Mouse (Mus musculus) embryonic facial prominence, embryonic 10.5 days (tissue): ENCODE measurements around the gene C2cd2. TPM values are rescaled to one million over a fixed set of nuclear protein-coding genes. Genes with fewer than 3 reads are reported as not detected.

Experiments used
- DNase-seq: peaks from one replicate; pipeline ENCODE4 v3.0.0-alpha.2; 2017; ENCODE audit warnings: low spot score
- H3K27ac ChIP-seq: fragments of 300-500 bp; sonication (generic); replicated peaks from 2 replicates; pipeline ENCODE4 v1.5.1; 2016; ENCODE audit warnings: mild to moderate bottlenecking
- H3K27me3 ChIP-seq: fragments of 300-500 bp; sonication (generic); replicated peaks from 2 replicates; pipeline ENCODE4 v1.6.1; 2016; ENCODE audit warnings: low read depth, mild to moderate bottlenecking; ENCODE audit not compliant: poor library complexity, severe bottlenecking
- H3K36me3 ChIP-seq: fragments of 300-500 bp; sonication (generic); replicated peaks from 2 replicates; pipeline ENCODE4 v1.6.1; 2016; ENCODE audit warnings: mild to moderate bottlenecking, moderate library complexity
- H3K4me1 ChIP-seq: fragments of 300-500 bp; sonication (generic); 2 replicates; pipeline ENCODE4 v1.6.1; 2016
- H3K4me3 ChIP-seq: fragments of 300-500 bp; sonication (generic); 2 replicates; pipeline ENCODE4 v1.5.1; 2016; ENCODE audit warnings: mild to moderate bottlenecking, moderate library complexity
- H3K9me3 ChIP-seq: fragments of 300-500 bp; sonication (generic); 2 replicates; pipeline ENCODE4 v1.6.1; 2016; ENCODE audit warnings: mild to moderate bottlenecking
- WGBS: fragments of 180-500 bp; shearing (Covaris S2); methylation state at CpG from one replicate; pipeline ENCODE4 v1.1.7; 2016; 5-methylcytosine and 5-hydroxymethylcytosine counted together
- polyA plus RNA-seq: library from polyadenylated mRNA; unstranded; fragments of >200 nt; fragmentation: Nextera tagmentation; extraction: Ambion mirVana; gene quantifications from 2 replicates; pipeline ENCODE4 v1.2.1, GENCODE M21; 2016

Gene C2cd2
- polyA plus RNA-seq, 1 experiment from 2014 or later, result 11.6 TPM

DNA sequence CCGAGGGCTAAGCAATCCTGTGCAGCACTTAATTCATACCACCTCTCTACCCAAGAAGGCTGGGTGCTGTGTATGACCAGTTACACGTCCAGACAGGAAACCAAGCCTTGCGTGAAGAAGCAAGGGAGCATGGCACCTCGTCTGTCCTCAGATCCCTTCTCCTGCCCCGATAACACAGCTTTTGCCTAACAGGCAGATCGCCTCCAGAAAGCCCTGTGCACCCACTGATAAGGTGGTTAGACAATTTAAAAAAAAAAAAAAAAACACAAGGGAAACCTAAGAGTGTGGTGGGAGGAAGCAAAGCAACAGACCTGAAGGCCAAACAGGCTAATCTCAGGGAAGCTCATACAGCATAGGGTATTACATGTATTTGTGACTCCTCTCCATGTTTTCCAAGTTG is 54.9 kb downstream of the C2cd2 start:
- Histone ChIP-seq H3K4me3 (no peak overlapping the region), H3K27ac (no peak overlapping the region), H3K36me3 (no peaks in the 10 kb centered on the region), H3K9me3 (no peaks in the 10 kb centered on the region), H3K27me3 (no peaks in the 10 kb centered on the region), H3K4me1 (no peaks in the 10 kb centered on the region)
- 84% methylated on average over 6 of the region's 6 CpGs for WGBS
- DNase-seq, result no peak

DNA sequence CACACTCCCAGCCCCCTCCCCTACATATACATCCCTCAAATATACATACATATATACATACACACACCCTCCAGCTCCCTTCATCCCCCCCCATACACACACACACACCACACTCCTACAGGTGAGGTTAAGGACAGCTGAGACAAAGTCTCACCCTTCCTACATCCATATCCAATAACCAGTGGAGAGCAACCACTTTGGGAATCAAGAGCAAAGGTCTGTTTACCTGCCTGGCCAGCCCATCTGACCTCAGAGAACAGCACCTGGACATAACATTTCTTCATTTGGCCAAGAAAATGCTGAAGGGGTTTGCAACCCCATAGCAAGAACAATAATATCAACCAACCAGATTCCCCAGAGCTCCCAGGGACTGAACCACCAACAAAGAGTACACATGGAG is 56.1 kb downstream of the C2cd2 start:
- Histone ChIP-seq H3K9me3 (no peaks in the 10 kb centered on the region), H3K4me3 (no peak overlapping the region), H3K4me1 (no peaks in the 10 kb centered on the region), H3K36me3 (no peaks in the 10 kb centered on the region), H3K27ac (no peak overlapping the region), H3K27me3 (no peaks in the 10 kb centered on the region)
- no peak for DNase-seq

DNA sequence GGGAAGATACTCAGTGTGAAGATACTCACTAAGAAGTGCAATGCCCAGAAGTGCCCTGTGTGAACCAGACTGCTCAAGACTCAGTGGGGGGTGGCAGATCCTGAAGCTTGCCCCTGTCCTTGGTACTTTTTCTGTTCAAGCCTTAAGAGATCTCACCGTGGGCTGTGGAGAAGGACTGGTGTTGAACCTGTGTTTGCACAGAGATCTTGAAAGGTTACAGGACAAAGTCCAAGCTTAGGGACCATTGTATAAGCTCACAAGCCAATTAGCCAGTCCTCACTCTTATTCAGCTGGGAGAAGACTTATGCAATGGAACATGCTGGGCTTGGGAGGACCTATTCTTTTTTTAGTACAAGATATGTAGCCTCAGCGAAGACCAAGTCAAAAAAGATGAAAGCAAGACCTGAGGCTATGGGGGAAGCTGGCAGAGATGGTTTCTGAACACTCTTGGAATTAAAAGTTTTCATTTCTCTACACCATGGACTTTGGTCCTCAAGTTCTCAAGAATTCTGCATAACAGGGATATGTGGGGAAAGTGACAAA is 56.9 kb downstream of the C2cd2 start:
- Histone ChIP-seq H3K36me3 (no peaks in the 10 kb centered on the region), H3K4me1 (no peaks in the 10 kb centered on the region), H3K4me3 (no peak overlapping the region), H3K27ac (no peak overlapping the region), H3K27me3 (no peaks in the 10 kb centered on the region), H3K9me3 (no peaks in the 10 kb centered on the region)
- DNase-seq, result no peak
- 71% methylated on average over 2 of the region's 2 CpGs for WGBS

DNA sequence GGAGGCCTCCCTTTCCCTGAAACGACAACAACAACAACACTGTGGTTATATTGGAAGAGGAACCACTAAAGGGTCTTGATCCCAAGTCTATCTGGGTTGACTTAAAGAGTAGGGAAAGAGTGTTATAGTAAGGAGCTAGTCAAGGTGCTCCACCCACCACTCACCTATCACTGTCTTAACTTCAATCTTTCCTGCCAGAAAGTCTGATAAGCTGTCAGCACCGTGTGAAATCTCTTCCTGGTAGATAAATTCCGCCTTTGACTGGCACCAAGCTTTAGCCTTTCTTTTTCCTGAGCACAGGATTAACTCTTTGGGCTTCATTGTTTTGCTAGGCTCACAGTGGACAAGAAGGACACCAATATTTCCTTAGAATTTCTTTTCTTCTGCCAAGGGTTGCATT is 58.4 kb downstream of the C2cd2 start:
- Histone ChIP-seq H3K4me3 (no peak overlapping the region), H3K4me1 (no peaks in the 10 kb centered on the region), H3K27me3 (no peaks in the 10 kb centered on the region), H3K36me3 (no peaks in the 10 kb centered on the region), H3K9me3 (no peaks in the 10 kb centered on the region), H3K27ac (no peak overlapping the region)
- WGBS, result 78% methylated on average over 3 of the region's 3 CpGs
- no peak for DNase-seq

DNA sequence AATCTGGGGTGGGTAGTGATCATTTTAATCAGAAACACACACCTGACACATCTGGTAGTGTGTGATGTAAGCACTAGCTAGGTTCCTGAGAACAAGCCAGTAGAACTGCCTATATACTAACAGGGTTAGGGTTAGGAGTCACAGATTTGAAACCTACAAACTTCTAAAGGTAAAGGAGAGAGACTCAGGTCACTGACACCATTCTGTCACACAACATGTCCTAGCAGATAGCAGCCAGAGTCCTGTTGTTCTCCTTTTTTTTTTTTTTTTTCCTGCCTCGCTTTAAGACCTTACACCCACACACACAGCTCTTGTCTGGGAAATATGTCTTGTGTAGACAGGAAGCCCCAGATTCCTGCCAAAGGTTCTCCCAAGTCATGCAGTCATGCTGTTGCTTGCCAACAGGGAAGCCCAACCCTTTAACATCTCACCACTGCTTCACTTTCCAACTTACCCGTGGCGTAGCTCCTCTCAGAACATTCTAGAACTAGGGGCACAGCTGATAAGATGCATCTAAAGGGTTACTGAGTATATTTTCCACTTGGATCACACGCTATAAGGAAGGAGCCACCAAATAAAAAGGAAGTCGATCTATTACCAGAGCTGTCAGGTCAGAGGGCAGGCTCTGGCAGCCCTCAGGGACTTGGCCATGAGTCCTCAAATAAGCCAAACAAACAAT is 64.9 kb downstream of the C2cd2 start:
- Histone ChIP-seq H3K36me3 (no peaks in the 10 kb centered on the region), H3K4me3 (no peak overlapping the region), H3K4me1 (no peaks in the 10 kb centered on the region), H3K27ac (no peak overlapping the region), H3K27me3 (no peaks in the 10 kb centered on the region), H3K9me3 (no peaks in the 10 kb centered on the region)
- WGBS, result 81% methylated on average over 5 of the region's 5 CpGs
- no peak for DNase-seq

DNA sequence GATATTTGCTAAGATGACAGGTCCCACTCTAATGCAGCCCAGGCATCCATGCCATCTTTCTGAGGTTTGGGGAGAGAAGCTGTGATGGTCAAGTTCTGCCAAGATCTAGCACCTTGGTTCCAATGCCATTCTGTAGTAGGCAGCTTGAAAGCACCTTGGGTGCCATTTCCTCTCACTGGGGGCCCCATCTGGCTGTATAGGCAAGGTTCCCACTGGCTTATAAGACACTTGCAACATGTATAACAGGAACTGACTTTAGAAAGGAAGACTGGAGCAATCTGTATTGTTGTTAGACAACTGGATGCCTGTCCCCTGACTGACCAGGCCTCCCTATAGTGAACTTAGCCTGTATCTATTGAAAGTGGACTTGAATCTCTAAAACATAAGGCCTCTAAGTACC is 74.6 kb downstream of the C2cd2 start:
- Histone ChIP-seq H3K4me3 (no peak overlapping the region), H3K27ac (no peak overlapping the region), H3K36me3 (peaks cover 13% of the 10 kb centered on the region), H3K27me3 (no peaks in the 10 kb centered on the region), H3K9me3 (no peaks in the 10 kb centered on the region), H3K4me1 (no peaks in the 10 kb centered on the region)
- no peak for DNase-seq

DNA sequence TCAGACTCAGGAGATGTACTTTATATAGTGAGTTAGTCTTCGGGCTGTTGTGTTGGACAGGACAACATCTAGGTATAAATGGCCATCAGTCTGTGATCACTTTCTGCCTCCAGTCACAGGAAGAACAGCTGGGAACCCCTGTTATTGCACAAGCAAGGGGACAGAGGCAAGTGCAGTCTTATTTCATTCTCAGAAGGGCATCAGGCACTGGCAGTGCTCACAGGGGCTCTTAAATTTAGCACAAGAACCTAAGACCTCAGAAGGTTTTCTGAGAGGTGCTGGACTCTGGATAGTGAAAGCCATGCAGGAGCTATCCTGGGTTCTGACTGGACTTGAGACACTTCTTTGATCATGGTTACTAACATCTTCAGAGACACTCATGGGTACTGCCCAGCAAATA is 78.7 kb downstream of the C2cd2 start:
- Histone ChIP-seq H3K36me3 (peaks cover 8% of the 10 kb centered on the region), H3K4me3 (no peak overlapping the region), H3K9me3 (no peaks in the 10 kb centered on the region), H3K4me1 (no peaks in the 10 kb centered on the region), H3K27me3 (no peaks in the 10 kb centered on the region), H3K27ac (no peak overlapping the region)
- DNase-seq, result no peak
- 88% methylated on average over 1 of the region's 1 CpGs for WGBS

DNA sequence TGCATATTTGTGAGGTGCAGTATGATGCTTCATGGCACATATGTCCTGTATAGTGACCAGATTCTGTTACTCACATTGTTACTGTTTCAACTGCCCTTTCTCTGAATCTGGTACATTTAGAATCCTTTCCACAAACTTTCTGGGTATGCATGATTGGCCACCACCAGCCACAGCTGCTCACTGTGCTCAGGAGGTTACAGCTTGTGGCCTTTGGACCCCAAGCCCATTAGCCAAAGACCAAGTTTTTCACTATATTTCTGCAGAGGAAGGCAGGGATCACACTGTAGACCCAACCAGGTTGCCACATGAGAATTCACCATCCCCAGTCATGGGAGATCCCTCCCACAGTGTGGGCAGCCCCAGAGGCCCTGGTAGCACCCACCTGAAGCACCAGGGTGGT is 79.5 kb downstream of the C2cd2 start:
- no peak overlapping the region for H3K27ac ChIP-seq
- H3K9me3 ChIP-seq, result no peaks in the 10 kb centered on the region
- DNase-seq, result no peak
- no peaks in the 10 kb centered on the region for H3K27me3 ChIP-seq
- H3K4me1 ChIP-seq, result no peaks in the 10 kb centered on the region
- peaks cover 8% of the 10 kb centered on the region for H3K36me3 ChIP-seq
- H3K4me3 ChIP-seq, result no peak overlapping the region

DNA sequence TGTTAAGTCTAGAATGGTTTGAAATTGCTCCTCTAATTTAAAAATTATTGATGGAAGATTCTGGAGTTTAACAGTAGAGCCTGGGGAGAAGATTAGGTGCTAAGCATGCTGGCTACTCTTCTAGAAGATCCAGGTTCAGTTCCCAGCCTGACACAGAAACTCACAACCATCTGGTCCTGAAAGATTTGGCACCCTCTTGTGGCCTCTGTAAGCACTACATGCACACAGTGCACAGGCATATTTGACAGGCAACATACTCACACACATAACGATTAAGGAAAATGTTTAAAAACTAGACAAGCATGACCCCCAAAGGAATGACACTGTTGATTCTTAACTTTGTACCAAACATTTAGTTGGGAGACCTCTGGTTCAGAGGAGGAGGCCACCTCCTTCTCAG is 83.3 kb downstream of the C2cd2 start:
- Histone ChIP-seq H3K27me3 (no peaks in the 10 kb centered on the region), H3K4me1 (no peaks in the 10 kb centered on the region), H3K27ac (no peak overlapping the region), H3K9me3 (no peaks in the 10 kb centered on the region), H3K36me3 (peaks cover 20% of the 10 kb centered on the region), H3K4me3 (no peak overlapping the region)
- WGBS, result 83% methylated on average over 1 of the region's 1 CpGs
- DNase-seq, result peak; percentile 35

DNA sequence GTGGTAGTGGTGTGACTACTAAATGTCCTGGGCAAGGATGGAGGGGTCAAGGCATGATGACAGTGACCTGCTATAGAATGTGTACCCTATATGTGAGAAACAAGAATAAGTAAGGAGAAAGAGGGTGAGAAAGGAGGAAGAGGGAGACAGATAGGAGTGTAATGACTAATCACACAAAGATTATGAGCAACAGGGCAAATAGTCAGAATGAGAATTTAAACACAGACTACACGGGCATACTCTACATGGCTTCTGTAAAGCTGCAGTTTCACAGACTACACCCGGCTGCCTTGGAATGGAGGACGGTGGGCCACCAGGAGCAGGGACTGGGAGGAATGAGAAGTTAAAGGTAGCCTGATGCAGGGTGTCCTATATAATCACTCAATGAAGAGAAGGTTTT is 84.9 kb downstream of the C2cd2 start:
- H3K27me3 ChIP-seq, result no peaks in the 10 kb centered on the region
- 94% methylated on average over 3 of the region's 3 CpGs for whole genome bisulfite sequencing
- no peaks in the 10 kb centered on the region for H3K9me3 ChIP-seq
- peaks cover 22% of the 10 kb centered on the region for H3K36me3 ChIP-seq
- H3K4me1 ChIP-seq, result no peaks in the 10 kb centered on the region
- no peak for DNase-seq
- no peak overlapping the region for H3K27ac ChIP-seq
- no peak overlapping the region for H3K4me3 ChIP-seq

DNA sequence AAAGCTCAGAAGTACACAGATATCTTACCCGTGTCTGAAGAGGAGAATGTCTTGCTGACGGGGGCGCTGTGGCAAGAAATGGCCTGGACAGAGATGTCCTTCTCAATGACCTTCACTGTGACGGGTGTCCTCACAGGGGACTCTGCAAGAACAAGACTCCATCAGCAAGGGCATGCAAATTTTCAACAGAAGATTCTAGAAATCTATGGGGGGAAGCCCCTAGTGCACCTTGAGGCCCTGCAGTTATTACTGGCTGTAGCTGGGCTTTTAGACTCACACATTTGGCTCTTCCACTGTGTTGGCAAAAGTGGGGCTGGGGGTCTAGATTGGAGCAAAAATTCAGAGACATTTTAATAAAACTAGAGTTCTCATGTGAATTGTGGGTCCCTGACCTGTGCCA is 87.3 kb downstream of the C2cd2 start:
- Histone ChIP-seq H3K4me3 (no peak overlapping the region), H3K4me1 (no peaks in the 10 kb centered on the region), H3K36me3 (peaks cover 22% of the 10 kb centered on the region), H3K27me3 (no peaks in the 10 kb centered on the region), H3K9me3 (no peaks in the 10 kb centered on the region), H3K27ac (no peak overlapping the region)
- 87% methylated on average over 4 of the region's 4 CpGs for WGBS
- DNase-seq, result no peak

DNA sequence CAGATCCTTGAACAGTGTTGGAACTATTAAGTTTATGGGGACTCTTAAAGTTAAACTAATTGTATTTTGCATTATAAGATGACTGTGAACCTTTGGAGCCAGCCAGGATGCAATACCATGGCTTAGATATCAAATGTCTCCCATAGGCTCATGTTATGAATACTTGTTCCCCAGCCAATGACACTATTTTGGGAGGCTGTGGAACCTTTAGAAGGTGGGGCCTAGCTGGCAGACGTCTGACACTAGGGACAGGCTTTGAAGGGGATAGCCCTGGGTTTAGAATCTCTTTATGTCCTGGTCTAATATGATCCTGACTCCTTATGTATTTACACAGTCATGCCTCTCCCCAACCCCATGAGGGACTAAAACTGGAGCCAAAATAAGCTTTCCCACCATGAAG is 88.0 kb downstream of the C2cd2 start:
- no peak overlapping the region for H3K4me3 ChIP-seq
- WGBS, result 57% methylated on average over 1 of the region's 1 CpGs

DNA sequence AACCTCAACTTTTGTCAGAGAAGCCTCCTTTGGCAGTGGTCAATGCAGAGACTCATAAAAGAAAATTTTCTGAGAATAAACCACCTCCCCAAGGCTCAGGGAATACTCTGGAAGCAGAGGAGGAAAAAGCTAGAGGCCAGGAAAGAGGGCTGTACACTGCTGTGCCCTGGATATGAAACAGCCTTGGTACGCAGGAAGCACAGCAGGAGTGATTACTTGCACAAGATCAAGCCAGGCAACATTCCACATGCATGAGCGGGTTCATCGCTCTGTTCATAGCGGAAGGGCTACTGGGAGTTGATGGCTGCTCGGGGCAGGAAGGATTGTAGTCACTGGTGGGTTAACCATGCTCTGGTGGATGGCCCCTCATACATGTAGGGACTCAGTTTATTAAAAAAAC is 89.7 kb downstream of the C2cd2 start:
- Histone ChIP-seq H3K36me3 (peaks cover 30% of the 10 kb centered on the region), H3K4me1 (no peaks in the 10 kb centered on the region), H3K4me3 (no peak overlapping the region), H3K9me3 (no peaks in the 10 kb centered on the region), H3K27me3 (no peaks in the 10 kb centered on the region), H3K27ac (no peak overlapping the region)
- DNase-seq, result no peak
- 81% methylated on average over 5 of the region's 5 CpGs for WGBS

More for the DNA sequence above, 88.0 kb downstream of the C2cd2 start:
- no peaks in the 10 kb centered on the region for H3K4me1 ChIP-seq
- H3K9me3 ChIP-seq, result no peaks in the 10 kb centered on the region
- H3K36me3 ChIP-seq, result peaks cover 20% of the 10 kb centered on the region
- H3K27me3 ChIP-seq, result no peaks in the 10 kb centered on the region
- H3K27ac ChIP-seq, result no peak overlapping the region
- DNase-seq, result no peak
